Mouse (Mus musculus) embryo, embryonic 10 days (tissue): ENCODE measurements around the gene Srgap1.

Experiments used
- DNase-seq: peaks from one replicate; pipeline ENCODE4 v3.0.0-alpha.2; 2015; ENCODE audit warnings: low spot score

Gene Srgap1

DNA sequence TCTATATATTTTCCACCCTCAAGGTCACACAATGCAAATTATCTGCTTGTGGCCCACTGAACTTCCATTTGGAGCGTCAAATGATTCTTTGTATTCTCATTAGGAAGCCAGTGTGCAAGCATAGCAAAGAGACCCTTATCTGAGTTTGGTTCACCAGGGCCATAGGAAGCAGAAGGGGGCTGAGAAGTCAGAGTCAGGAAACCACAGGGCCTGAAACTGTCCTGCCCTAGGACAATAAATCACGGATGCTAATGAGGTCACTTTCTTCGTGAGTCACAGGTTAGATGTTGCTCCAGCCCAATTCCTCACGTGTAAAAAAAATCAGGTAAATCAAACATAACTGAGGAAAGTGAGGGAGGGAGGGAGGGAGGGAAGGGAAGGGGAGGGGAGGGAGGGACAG is 85.1 kb downstream of the Srgap1 start:
- DNase-seq = no peak

DNA sequence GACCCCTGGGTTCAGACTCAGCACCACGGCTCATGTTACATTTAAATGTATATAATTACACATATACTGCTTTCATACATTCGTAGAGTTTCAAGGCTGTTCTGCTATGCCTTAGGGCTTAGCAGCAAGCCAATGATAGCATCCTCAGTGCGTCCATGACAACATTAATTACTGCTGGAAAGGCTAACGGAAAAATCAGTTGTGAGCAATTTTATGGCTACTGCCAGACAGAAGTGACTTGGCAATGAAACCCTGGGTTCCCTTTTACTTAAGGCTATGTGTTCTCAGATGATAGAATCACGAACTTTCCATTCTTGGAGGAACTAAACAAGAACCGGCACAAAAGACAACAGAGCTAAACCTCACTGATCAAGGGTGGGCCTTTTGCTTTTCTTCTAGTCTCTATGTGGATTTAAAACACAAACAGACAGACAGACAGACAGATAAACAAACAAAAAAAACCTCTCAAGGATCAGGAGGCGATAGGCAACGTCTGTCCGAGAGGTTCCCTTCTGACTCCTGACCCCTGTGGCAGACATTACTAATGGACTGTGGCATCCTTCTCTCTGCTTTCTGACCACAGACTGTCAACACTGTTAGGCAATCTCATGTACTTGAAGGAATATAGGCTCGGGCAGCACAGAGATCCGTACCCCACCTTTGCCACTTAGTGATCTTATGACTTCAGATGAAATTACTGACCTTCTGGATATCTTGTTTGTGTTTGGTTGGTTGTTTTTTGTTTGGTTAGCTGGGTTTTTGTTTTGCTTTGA is 85.8 kb downstream of the Srgap1 start:
- DNase-seq = no peak

DNA sequence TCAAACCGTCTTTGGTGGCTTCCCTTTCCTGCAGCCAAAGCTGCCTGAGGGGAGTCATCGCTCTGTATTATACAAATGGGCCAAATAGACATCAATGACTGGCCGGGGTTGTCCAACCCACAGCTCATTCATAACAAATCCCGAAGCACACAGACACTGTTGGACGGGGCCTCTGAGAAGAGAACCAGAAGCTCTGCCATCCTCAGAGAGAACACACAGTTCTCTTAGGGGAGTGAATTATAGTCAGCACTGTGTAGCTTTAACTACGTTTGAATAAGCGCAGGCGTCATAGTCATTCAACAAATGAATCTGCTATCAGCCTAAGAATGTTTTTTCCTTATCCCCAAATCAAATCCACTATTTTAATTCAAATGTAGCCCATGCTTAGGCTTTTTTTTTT is 88.4 kb downstream of the Srgap1 start:
- DNase-seq = no peak

DNA sequence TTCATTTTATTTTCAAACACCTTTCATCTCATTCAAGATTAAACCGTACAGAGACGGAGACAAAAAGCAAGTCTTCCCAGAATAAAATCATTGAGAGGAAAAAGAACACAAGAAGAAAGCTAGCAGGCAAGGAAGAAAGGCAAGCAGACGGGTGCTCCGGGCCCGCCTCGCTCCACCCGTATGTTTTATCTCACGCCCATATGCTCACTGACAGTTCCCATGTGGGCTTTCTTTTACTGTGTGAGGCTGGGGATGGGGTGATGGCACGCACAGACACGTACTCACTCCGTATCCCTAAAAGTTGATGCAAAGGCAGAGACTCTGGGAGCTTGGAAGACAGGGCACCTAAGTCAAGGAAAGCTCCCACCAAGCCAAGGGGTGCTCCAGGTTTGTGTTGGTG is 90.6 kb downstream of the Srgap1 start:
- DNase-seq = no peak

DNA sequence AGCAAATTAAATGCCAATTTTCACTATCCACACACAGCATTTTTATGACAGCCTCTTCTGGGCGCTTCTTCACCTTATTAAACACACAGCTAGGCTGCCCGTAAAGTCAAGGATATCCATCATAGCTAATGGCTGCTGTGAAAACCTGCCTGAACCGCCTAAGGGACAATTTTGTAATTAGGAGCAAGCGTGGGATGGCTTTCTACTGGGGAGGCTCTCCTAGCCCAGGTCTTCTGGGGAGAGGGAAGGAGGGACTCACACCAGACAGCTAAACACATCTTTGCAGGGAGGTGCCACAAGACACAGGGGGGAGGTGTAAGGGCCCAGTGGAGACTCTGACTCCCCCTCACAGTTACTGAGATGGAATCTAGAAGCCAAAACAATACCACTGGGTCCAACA is 91.4 kb downstream of the Srgap1 start:
- no peak for DNase-seq

DNA sequence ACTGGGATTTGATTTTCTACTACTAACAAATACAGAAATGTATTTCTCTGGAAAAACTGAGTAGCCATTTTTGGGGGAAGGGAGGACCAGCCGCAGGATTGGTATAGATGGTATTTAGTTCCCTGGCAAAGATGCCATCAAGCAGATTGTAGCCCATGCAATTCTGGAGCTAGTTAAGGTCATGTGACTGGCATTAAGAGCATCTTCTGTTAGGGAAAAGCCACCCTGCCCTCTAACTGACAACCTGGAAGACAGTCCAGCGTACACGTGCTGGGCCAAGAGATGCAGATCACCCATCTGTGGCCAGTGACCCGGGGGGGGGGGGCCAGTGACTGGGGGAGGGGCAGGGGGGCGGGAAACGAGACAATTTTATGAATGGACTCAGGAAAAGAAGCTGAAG is 92.2 kb downstream of the Srgap1 start:
- no peak for DNase-seq

DNA sequence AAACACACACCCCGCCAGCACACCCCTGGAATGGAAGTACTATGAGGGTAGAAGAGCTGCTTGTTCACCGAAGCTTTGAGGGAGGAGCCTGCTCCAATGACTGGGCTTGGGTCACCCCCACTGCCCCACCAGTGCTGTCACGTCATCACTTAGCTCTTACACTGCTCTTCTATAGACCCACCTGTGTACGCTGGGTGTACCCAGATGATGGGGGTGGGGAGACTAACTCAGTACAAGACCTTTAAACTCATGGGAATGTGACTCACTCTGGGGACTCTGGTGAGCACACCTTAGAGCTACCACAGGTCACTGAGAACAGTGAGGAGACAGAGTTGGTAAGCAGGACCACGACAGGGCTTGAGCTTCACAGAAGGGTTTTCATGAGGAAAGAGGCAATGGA is 94.1 kb downstream of the Srgap1 start:
- DNase-seq = no peak

DNA sequence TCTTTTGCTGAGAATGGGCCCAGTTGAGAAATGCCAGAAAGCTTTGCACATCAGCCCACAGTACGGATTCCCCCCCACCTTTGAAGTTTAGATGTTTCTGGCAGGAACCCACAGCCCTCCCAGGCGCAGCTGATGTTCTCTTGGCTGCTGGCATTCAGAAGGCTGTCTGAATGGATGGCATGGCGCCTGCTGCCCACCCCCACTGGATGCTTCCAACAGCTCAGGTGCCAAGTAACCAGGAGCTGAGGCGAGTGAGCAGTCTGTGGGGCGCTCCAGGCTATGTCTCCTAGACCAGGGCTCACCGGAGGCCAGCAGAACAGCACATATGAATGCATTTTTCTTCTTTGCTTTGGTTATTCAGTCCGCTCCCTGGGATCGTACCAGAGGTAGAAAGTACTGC is 100.9 kb downstream of the Srgap1 start:
- DNase-seq = no peak

DNA sequence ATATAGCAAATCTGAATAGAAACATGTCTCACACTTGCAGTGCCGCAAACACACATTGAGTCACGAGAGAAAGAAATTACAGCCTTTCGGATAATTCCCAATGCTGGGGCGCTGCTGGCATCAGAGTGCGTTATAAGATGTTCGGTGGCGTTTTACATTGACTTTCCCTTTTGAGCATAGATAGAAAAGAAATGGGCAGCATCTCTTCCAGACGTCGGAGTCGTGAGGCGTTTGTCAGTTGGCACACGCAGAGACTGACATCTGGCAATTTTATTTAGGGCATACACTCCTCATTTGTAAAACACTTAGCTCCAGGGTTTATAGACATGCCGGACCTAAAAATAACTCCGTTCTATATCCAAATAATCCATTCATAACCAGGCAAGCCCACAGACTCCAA is 115.2 kb downstream of the Srgap1 start:
- no peak for DNase-seq

DNA sequence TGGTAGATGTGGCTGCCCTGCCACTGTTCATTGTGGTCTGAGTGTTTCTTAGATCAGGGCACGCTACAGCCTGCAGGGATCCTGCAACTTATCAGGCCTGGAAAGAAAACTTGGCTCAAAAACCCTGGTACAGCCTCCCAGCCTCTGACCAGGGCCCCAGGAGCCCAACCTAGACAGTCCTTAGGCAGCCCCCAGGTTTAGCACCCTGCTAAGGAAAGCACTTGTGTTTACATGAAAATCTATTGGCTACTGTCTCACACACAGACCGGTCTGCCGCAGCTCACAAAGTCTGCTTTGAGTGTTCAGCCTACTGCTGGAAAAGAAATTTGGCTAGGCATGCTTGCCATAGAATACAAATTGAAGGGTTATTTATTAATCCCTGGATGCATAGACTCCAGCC is 121.0 kb downstream of the Srgap1 start:
- DNase-seq = no peak

DNA sequence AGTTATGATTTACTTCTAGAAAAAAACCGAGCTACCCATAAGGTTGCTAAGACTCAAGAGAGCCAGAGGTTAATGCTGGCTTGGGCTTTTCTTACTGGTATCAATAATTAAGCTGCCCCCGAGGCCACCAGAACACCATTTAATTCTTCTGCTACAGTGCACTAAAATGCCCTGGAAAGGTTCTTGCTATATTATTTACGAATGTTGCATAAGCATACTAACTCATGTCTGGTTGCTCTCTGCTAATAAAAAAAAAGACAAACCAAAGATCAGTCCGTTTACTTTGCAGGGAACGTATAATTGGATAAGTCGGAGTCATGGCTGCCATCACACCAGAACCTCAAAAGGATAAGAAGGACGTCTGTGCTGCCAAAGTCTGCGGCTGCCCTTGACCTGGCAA is 128.1 kb downstream of the Srgap1 start:
- DNase-seq = no peak

DNA sequence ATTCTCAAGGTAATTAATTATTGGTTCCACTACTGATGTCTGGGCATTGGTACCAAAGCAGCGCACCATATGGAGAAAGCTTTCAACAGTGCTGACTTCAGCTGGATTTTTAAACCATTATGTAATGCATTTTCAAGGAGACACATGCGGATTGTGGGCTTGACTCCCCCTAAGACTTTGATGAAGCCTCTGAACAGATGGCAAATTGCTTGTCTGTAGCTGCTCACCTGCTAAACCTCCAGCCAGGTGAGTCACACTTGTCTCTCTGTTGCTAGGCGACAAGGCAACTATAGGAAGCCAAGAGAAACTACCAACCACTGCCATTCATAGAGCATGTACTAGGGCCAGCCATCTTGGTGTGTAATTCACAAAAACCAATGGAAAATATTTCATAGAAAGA is 128.5 kb downstream of the Srgap1 start:
- no peak for DNase-seq

DNA sequence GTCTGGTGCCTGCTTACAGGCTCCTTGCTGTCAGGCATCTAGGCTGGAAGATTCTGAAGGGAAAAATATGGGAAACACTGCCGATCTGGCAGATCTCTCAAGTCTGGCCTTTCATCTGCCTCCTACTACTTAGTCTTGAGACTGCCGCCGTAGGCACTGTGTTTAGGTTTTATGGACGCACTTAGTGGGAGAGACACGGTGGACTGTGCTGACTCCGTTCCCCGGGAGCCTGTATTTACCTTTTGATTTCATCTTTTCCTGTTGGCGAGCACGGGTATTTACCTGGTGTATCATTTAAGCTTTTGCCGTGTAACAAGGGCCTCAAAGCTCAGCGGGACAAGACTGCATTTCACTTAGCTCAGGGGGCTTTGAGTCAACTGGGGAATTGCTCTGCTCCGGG is 131.6 kb downstream of the Srgap1 start:
- no peak for DNase-seq

DNA sequence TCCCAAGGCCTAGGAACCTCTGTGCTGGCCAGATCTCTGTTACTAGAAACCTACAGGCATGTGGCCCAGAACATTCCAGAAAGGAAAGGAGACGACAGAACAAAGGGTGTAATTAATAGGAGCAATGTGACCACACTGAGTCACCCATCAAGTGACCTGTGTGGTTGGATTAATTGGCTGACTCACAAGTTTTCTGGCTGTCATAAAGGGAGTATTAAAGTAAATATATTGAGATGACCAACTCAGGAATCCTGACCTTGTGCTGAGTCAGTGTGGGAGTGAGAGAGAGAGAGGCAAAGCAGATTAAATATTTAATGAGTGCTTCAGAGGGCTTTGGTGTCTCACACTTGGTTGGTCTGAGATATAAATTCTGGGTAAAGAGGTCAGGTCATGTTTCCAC is 143.0 kb downstream of the Srgap1 start:
- DNase-seq = no peak

DNA sequence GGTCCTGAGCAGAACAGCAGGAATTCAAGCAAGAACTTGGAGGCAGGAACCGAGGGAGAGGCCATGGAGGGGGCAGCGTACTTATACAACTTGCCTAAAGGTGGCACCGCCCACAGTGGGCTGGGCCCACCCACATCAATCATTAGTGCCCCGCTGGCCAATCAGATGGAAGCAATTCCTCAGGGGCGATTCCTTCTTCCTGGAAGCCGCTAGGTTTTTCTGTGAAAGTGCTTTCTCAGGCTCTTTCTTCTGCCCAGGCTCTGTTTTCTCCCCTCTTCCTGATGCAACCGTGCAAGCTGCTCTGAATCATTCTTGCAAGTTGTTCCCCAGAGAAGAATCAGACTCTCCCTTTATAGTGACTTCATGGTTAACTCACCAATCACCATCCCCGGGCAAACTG is 144.5 kb downstream of the Srgap1 start:
- DNase-seq = no peak

DNA sequence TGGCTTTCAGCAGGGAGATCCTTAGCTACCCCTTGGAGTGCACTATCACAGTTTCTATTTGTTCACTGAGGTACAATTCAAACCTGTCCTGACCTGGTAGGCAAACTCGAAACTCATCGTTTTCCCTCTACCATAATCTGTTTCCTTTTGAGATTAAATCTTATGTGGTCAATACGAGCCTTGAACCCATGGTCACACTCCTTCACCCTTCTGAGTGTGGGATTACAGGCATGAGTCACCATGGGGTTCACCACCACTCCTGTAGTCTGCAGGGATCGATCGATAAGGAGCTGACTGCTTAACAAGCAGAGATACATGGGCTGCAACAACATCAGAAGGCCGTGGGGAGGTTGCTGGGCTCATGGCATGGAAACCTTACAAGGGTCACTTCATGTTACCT is 146.3 kb downstream of the Srgap1 start:
- no peak for DNase-seq

DNA sequence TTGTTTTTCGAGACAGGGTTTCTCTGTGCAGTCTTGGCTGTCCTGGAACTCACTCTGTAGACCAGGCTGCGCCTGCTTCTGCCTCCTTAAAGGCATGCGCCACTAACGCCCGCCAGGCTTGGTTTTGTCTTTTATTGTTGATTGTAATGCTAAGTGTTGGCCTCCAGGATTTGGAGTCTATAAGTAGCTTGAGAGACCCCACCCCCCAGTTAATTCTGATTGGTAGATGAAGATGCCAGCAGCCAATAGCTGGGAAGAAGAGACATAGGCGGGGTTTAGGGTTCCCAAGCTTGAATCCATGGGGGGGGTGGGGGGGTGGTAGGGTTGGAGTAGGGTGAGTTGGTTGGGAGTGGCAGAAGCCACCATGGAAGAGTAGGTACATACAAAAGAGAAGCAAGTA is 147.4 kb downstream of the Srgap1 start:
- DNase-seq = no peak

DNA sequence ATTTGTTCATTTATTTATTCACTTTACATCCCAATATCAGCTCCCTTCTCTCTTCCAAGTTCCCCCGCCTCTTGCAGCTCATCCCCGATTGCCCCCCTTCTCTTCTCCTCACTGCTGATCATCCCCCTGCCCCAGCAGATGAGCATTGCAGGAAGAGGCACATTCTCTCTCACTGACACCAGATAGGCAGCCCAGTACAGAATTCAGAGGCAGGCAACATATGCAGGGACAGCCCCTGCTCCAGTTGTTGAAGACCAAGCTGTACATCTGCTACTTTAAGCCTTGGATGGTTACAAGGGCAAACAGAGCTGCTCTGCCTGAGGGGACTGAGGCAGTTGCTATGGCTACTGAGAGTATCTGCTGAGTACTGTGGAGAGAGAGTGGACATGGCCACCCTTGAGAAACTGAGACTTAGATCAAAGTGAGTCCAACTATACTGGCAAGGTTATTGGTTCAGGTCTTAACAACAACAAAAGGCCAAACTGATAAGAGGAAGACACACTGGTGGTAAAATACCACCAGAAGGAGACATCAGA is 149.2 kb downstream of the Srgap1 start:
- no peak for DNase-seq

DNA sequence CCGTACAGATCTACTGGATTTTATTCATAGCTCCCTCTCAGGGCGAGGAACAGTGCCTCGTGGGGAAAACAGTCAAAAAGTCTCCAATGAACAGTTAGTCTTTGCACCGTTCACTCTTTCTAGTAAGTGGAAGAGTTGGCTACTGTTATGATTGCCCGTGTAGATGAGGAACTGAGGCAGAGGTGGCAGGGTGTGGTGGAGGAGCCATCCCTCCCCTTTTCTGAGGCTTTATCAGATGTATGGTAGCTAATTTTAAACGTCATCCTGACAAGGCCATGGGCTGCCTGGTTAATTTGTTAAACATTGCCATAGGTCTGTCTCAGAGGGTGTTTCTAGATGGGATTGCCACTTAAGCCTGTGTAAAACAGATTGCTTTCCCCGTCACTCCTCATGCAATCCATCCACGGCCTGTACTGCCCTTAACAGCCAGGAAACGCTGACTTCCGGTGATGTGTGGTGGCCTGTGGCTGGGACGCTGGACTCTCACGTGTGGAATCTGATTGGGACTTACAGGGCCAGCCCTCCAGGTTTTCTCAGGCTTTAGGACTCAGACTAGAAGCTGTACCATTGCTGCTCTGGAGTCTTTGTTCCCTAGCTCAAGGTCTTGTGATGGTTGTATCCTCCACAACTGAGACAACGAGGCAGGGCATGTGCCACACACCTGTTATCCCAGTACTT is 155.6 kb downstream of the Srgap1 start:
- DNase-seq = no peak

DNA sequence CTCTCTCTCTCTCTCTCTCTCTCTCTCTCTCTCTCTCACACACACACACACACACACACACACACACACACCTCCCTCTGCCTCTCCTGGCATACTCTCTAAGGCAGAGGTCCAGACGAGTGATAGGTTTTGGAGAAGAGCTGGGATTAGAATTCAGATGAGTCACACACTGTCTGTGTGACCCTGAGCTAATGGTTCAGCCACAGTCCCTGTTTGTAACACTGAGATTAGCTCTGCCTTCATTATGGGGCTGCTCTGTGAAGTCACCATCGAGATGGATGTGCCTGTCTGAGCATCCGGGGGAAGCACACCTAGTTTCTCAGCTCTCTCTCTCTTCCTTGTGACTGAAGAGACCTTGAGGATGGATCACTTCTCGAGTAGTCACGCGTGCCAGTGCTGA is 157.1 kb downstream of the Srgap1 start:
- DNase-seq = no peak

DNA sequence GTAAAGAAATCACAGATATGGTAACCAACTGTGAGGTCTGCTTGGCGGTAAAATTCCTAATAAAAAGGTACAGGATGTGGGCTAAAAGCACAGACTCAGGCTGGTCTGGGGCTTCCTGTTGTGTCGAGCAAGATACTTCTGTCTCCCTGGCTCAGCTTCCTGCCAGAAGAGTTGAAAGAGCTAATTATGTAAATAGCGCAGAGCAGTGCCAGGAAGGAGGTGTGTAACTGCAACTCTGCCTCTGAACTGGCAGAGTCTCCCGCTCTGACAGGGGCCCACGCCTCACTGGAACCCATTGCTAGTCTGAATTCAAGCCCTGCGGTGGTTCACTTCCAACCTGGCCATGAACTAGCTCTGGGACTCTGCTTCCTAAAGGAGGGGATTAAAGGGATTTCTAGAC is 160.3 kb downstream of the Srgap1 start:
- DNase-seq = peak; percentile 31

DNA sequence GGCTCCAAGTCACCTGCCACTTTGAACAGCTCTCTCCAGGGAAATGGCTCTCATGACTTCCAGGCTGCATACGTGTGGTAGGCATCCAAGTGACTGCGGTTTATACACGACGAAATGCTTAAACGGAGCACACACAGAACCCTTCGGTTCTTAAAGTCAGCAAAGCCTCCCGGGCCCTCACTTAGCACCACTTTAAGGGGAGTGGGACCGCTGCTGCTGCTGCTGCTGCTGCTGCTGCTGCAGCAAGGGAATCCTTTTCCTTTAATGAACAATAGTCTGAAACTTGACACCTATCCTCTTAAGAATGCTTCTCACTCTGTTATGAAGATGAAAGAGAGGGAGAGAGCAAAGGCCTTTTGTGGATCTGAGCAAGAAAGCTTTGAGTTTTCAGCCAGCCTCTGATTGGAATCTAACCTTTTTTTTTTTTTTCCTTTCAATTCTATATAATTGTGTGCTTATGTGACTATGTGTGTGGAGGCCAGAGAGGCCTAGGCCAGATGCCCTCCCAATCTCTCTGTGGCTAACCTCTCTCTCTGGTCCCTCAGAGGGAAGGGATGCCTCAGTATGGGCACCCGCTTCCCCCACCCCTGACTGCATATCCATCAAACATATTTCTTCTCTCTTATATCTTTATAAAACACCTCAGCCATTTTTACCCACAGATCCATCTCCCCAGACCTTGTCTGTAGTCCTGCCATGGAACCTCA is 161.4 kb downstream of the Srgap1 start:
- DNase-seq = peak; percentile 63

DNA sequence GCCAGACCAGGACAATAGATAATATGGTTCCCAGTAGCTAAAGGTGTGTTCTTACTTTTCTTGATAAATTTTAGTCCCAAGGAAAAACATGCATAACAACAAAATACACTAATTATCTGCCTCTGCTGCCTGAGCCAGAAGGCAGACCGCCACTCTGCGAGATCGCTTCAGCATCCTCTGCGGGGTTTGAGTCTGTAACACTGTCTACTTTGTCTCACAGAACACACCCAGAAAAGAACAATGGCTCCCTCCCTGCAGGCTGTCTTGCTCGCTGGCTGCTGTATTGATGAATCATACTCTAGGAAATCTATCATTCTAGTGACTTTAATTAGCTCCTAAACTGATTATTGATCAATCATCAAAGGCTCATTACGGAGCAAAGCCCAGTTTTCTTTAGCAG is 164.7 kb downstream of the Srgap1 start:
- DNase-seq = peak; percentile 60
